Mouse (Mus musculus) frontal cortex, postnatal 36 days (tissue): ENCODE results near the gene Ctdspl2.

Experiments used
- DNase-seq, 2 experiments: peaks; one replicate each; pipeline ENCODE4 v3.0.0; 2022; ENCODE audit warnings: low spot score in 2 of 2

The Ctdspl2 gene

GRCm38 (mm10) chr2:122059365-122060115 lies 103.7 kb downstream of the Ctdspl2 start:
- no peak for DNase-seq
